Mouse (Mus musculus) kidney, postnatal 14 days (tissue): ENCODE data around the gene Ccn5.
A peak's percentile ranks its signal among the peaks of the same experiment; 100 is the strongest.

ENCODE experiments used
- DNase-seq: peaks from one replicate; pipeline ENCODE4 v3.0.0; 2022; ENCODE audit warnings: mixed read lengths

Gene Ccn5

DNA sequence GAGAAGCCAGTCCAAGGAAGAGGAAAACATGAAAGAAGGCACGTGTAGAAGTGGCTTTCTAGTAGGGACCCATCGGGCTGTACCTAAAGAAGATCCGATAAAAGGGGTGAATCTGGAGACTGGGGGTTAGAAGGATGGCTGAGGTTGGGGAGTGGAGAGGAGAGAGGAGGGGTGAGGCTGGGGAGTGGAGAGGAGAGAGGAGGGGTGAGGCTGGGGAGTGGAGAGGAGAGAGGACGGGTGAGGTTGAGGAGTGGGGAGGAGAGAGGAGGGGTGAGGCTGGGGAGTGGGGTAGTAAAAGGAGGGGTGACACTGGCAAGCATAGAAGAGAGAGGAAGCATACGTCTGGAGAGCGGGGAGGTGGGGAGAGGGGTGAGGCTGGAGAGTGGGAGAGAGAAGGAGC, 36.6 kb downstream of the Ccn5 start:
- DNase-seq, result no peak

DNA sequence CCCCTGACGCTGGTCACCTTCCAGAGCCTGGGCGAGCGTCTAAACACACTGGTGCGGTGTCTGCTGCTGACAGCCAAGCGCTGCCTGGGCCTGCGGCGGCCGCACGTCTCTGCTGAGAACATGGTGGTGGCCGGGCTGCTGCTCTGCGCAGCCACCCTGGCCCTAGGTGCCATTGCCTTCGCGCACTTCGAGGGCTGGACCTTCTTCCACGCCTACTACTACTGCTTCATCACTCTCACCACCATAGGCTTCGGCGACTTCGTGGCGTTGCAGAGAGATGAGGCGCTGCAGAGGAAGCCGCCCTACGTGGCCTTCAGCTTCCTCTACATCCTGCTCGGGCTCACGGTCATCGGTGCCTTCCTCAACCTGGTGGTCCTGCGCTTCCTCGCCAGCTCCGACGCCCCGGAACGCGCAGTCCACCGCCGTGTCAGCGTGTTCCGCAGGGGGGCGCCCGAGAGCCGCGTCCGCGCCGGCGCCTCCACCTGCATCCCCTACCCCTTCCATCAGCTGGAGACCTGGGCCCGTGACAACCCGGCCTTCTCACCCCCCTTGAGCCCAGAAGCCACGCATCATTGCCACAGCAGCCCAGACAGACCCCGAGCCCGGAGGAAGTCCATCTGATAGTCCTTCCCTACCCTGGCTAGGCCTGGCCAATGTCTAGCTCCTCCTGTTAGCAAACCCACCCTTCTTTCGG, 37.7 kb downstream of the Ccn5 start:
- peak; percentile 26 for DNase-seq

DNA sequence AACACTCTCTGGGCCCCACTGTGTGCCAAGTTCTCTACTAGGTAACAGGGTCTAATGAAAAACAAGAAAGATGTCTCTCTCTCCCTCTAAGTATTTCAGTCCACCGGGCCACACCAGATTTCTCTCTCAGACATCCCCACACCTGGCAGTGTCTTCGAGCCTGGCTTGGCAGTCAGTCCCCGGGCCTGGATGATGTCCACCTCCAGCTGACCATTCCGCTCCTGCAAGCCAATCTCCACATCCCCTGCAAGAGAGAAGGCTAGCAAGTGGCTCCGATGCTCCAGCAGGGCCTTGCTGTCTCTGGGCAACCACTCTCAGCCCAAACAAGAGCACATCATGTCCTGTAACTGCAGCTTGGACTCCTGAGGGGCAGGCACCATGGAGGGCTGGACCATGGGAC, 44.6 kb downstream of the Ccn5 start:
- no peak for DNase-seq

DNA sequence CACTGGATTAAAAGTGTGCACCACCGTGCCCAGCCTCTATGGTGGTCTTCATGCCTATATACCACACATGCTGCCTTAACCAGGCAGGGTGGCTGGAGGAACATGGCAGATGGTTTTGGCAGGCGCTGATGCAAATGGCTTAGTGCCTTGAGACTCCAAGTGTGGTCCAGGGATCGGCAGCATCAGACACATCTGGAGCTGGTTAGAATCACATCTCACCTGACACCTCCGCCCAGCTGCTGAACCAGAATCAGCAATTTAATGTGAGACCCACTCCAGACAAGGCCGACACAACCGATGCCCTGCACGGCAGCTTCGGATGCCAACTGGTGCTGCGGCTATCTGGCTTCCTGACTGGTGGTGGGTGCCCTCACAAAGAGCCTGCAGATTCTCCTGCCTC, 45.4 kb downstream of the Ccn5 start:
- DNase-seq, result no peak

DNA sequence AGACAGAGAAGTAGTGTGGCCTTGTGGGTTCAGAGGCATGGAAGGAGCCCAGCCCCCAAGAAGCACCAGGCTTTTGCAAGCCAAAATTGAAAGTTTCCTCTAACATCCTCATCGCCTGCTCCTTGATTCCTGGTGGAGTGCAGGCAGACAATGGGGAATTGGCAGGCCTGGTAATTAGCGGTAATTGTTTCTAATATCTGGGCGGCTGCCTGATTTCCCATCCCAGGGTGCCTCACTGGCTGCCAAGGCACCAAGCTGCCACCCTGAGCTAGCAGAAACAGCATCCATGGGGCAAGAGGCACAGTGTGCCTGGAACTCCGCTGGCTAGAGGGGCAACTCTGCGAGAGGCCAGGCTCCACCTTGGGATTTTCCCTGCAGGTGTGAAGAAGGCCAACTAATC, 49.1 kb downstream of the Ccn5 start:
- DNase-seq, result no peak

DNA sequence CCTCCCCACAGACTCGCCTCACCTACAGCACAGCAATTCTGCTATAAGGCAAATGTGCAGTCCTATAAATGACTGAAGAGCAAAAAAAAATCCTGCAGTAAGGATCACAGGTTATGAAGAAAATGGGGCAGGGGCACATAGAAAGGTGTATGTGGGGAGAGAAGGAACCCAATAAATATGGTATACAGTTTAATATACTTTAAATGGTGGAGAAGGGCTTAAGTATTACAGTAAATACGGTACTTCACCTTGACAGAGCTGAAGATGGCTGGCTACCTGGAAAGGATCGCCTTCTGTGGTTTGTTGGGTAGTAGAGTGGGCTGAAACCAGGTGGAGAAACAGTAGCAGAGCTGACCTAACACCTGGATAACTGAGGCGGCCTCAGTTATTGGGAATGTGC, 50.6 kb downstream of the Ccn5 start:
- DNase-seq, result no peak

DNA sequence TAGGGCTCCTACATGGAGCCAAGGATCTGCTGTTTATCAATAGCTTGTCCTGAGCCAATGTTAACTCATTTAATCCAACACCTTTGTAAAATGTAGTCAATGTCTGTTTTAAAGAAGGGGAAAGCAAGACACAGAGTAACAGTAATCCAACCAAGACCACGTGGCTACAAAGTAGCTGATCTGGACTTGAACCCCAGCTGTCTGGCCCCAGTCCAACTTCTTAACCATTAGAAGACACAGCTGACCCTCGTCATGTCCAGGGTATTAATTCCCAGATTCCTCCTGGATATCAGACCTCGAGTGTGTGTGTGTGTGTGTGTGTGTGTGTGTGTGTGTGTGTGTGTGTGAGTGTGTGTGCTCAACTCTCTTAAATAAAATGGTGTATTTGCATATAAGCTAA, 51.2 kb downstream of the Ccn5 start:
- no peak for DNase-seq

DNA sequence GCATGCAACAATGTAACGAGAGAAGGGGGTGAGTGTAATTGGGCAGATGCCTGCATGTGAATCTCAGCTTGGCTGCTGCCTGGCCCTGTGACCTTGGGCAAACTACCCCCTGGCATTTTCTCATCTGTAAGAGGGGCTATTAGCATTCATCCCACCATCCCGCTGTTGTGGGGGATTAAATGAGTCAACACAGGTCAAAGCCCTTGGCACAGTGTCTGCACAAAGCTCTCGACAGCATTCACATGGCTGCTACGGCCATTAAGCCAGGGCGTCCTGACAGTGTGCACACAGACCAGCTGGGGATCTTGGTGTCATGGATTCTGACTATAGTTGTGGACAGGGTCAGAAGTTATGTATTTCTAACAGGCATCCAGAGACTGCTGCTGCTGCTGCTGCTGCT, 54.2 kb downstream of the Ccn5 start:
- no peak for DNase-seq

DNA sequence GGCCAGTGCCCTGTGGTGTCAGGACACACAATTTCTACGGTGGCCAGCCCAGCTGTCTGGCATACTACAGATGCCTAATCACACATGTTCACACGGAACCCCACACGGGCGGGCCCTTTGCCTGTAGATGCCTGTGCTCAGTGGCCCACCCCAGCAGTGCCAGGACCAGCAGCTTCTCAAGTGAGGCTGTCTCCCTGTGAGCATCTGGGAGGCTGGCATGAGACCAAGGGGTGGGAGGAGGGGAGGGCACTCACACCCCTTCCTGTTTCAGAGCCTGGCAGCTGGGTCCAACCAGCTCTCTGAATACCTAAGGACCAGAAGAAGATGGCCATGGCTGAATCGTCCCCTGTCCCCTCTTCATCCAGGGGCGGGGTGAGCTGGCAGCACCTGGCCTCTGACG, 54.8 kb downstream of the Ccn5 start:
- DNase-seq, result no peak

DNA sequence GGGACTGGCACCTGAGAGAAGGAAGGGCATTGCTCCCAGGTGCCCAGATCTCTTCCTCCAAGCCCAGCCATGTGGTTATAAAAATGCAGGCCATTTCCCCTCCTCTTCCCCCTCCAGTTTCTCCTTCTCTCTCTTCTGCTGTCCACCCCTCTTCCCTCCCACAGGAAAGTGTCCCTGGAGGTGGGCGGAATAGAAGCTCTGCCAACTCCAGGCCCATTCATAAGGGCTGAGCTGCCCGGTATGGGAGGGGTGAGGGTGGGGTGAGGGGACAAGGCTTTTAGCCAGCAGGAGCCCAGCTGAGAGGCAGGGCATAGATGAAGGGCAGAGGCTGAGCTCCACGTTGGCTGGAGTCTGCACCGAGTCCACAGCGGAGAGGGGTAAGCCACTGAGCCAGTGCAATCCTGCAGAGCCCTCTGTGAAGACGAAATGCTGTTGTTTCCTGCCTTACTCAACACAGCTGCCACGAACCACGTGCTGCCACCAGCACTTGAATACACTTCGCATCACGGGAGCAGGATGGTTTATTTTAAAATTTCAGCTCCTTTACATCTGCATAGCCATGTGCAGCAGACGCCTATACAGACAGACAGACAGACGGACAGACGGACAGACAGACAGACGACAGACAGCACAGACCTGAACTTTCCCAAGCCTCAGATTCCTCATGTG, 56.3 kb downstream of the Ccn5 start:
- no peak for DNase-seq

DNA sequence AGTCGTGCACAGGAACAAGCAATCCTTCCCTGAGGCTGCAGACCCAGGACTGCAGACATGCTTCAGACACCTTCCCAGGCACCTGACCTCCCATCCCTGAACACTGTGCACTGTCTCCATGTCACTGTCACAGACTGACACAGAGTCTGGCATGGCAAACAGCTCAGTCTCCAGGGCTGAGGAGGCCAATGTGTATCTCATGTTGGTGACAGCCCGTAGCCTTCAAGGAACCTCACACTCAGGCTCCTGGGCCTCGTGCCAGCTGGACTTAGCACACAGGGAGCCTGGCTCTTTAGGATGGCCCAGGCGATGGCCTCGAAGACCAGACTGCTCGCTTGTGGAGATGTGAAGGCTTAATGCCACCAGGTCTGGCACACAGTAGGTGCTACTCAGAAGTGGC, 60.2 kb downstream of the Ccn5 start:
- peak; percentile 36 for DNase-seq
